Mouse (Mus musculus): ENCODE measurements around the gene Rexo5. TPM values are rescaled to one million over a fixed set of nuclear protein-coding genes. Genes with fewer than 3 reads are reported as not detected.
A peak's percentile ranks its signal among the peaks of the same experiment; 100 is the strongest.

Gene Rexo5
- polyA plus RNA-seq (2012; rRNA removed): 9.6 and 12.8 TPM in 2 replicates

DNA sequence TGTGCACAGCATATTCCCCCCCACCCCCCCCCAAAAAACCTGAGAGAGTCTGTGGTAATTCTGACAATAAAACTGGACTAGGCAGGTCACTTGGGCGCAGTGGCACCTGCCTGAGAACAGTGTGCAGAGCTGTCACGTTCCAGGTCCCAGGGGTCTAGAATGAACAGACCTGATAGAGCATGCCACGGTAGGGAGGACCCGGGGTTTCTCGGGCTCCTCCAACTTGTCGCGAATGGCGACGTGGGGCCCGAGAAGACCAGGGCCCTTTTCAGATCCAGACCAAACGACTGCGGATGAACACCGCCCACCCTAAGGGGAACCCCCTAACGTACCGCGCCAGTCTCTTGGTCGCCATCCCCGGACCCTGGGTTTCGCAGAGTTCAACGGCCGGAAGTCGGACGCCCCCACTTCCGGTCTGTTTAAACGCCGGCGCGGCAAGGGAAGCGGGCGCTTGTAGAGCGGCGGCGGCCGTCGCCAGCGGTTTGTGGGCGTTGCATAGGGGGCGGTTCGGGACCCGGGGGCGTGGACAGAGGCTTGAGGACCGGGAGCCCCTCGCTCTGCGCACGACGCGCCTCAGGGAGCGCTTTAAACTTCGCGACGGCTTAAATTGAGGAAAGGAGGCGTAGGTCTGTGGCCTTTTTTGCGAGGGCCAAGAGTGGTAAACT is at the start of gene Rexo5, which contains the start of gene Eri2:
TSS of gene Rexo5 (plus strand) at position 421 of the 665 bp plus-strand sequence.
TSS of gene Eri2 (minus strand) at position 473 of the 665 bp plus-strand sequence.
- under 1% methylated on average over 53 of the region's 53 CpGs for WGBS
- Histone ChIP-seq H3K27me3 (ENCODE audit: control insufficient read depth, insufficient read depth, low read length) (no peaks in the 10 kb centered on the region), H3K4me1 (replicated peaks; ENCODE audit: control insufficient read depth, insufficient read depth, low read length) (peaks cover 3% of the 10 kb centered on the region), H3K36me3 (ENCODE audit: control insufficient read depth, insufficient read depth, low read length) (peaks cover 6% of the 10 kb centered on the region; the same call in 1 of the 2 replicates), H3K27ac (ENCODE audit: control insufficient read depth, insufficient read depth, low read length) (peak within 1 kb of the TSS; percentile 14; the same call in 1 of the 2 replicates), H3K4me3 (ENCODE audit: control insufficient read depth, insufficient read depth, low read length) (peak within 1 kb of the TSS; percentile 94)
- DNase-seq: peak; percentile 89
- TF ChIP-seq CTCF (IDR thresholded peaks at IDR 0.05; ENCODE audit: borderline replicate concordance, control insufficient read depth, extremely low read depth, insufficient read depth, low read length, poor library complexity) (no peak), POLR2A (IDR thresholded peaks at IDR 0.05; ENCODE audit: control insufficient read depth, extremely low read depth, insufficient read depth, low read length, poor library complexity) (peak; percentile 46)

DNA sequence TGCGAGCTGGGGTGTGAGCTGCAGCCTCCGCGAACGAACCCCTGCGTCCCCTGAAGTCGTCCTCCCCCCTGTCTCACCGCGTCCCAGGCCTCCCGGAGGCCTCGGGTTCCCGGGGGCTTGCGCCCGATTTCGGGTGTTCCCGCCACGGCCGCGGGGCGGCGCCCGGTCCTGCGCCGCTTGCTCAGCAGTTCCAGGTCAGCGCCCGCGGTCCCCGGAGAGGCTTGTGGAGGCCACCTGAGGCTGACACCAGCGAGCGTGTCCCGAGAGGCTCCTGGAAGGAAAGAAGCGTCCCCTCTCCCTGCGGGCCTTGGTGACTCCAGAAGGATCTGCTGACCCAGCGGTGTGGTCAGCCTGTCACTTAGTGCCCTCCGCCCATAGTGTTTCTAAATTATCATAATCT is 49.5 kb upstream of the Rexo5 start:
- no peak for DNase-seq
- 16% methylated on average over 34 of the region's 34 CpGs for WGBS
- H3K4me1 ChIP-seq (replicated peaks; ENCODE audit: control insufficient read depth, insufficient read depth, low read length): no peaks in the 10 kb centered on the region
- H3K27ac ChIP-seq (ENCODE audit: control insufficient read depth, insufficient read depth, low read length): no peak overlapping the region
- no peak overlapping the region for H3K4me3 ChIP-seq (ENCODE audit: control insufficient read depth, insufficient read depth, low read length)
- TF ChIP-seq CTCF (IDR thresholded peaks at IDR 0.05; ENCODE audit: borderline replicate concordance, control insufficient read depth, extremely low read depth, insufficient read depth, low read length, poor library complexity) (peak; percentile 55; the same call in 1 of the 2 replicates), POLR2A (IDR thresholded peaks at IDR 0.05; ENCODE audit: control insufficient read depth, extremely low read depth, insufficient read depth, low read length, poor library complexity) (no peak)
- no peaks in the 10 kb centered on the region for H3K36me3 ChIP-seq (ENCODE audit: control insufficient read depth, insufficient read depth, low read length)
- H3K27me3 ChIP-seq (ENCODE audit: control insufficient read depth, insufficient read depth, low read length): no peaks in the 10 kb centered on the region

DNA sequence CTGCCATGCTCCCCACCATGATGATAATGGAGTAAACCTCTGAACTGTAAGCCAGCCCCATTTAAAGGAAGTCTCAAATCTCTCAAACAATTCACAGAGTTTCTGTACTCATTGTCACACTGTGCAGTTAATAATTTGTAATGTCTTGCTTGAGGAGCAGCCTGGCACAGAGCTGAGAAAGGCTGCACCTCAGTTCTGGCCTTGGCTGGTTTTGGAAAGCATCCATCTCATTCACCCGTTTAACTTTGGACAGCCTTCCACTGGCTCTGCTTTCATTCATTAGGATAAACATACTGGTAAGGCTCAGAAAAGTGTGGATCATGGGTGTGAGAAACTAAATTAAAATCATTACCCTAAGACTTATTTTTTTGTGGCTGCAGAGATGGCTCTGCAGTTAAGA is 47.9 kb upstream of the Rexo5 start:
- no peak overlapping the region for H3K4me3 ChIP-seq (ENCODE audit: control insufficient read depth, insufficient read depth, low read length)
- DNase-seq: no peak
- no peak for TF ChIP-seq CTCF (IDR thresholded peaks at IDR 0.05; ENCODE audit: borderline replicate concordance, control insufficient read depth, extremely low read depth, insufficient read depth, low read length, poor library complexity)
- no peak for TF ChIP-seq POLR2A (IDR thresholded peaks at IDR 0.05; ENCODE audit: control insufficient read depth, extremely low read depth, insufficient read depth, low read length, poor library complexity)
- no peaks in the 10 kb centered on the region for H3K4me1 ChIP-seq (replicated peaks; ENCODE audit: control insufficient read depth, insufficient read depth, low read length)
- no peaks in the 10 kb centered on the region for H3K27me3 ChIP-seq (ENCODE audit: control insufficient read depth, insufficient read depth, low read length)
- no peak overlapping the region for H3K27ac ChIP-seq (ENCODE audit: control insufficient read depth, insufficient read depth, low read length)
- no peaks in the 10 kb centered on the region for H3K36me3 ChIP-seq (ENCODE audit: control insufficient read depth, insufficient read depth, low read length)
- 86% methylated on average over 1 of the region's 1 CpGs for WGBS

DNA sequence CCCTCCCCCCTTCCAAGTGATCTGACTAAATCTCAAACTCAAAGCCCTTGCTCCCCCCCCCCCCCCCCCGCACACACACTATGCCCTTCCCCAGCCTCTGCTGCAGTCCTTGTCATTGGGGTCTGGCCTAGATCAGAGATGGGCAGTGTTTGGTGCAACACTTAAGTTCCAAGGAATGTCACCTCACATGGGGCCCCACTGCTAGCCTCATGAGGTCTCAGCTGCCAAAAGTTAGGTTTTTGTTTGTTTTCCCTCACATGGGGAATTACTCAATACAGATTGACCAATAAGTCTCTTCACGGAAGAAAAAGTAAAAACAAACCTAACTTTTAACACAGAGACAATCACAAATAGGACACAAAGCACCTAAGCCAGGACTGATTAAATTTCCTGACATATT is 45.0 kb upstream of the Rexo5 start:
- no peaks in the 10 kb centered on the region for H3K4me1 ChIP-seq (replicated peaks; ENCODE audit: control insufficient read depth, insufficient read depth, low read length)
- WGBS: 82% methylated on average over 2 of the region's 2 CpGs
- TF ChIP-seq POLR2A (IDR thresholded peaks at IDR 0.05; ENCODE audit: control insufficient read depth, extremely low read depth, insufficient read depth, low read length, poor library complexity) (no peak), CTCF (IDR thresholded peaks at IDR 0.05; ENCODE audit: borderline replicate concordance, control insufficient read depth, extremely low read depth, insufficient read depth, low read length, poor library complexity) (no peak)
- no peaks in the 10 kb centered on the region for H3K36me3 ChIP-seq (ENCODE audit: control insufficient read depth, insufficient read depth, low read length)
- no peak overlapping the region for H3K4me3 ChIP-seq (ENCODE audit: control insufficient read depth, insufficient read depth, low read length)
- no peak overlapping the region for H3K27ac ChIP-seq (ENCODE audit: control insufficient read depth, insufficient read depth, low read length)
- H3K27me3 ChIP-seq (ENCODE audit: control insufficient read depth, insufficient read depth, low read length): no peaks in the 10 kb centered on the region
- no peak for DNase-seq

DNA sequence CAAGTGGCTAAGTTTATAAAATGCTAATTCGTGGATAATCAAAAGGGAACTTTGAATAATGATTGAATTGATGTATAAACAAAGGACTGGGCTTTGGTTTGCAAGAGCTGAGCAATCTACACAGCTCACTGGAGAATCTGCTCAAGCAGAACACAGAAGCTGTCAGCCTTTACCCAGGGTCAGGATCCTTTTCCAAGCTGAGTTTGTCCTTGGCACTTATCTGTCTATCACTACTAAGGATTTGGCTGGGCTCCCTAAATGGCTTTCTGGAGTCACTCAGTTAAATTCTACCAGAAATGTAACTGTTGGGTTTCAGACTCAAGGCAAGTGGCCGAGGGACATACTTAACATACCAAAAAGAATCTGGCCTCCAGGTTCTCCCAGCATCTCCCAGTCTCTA is 43.9 kb upstream of the Rexo5 start:
- DNase-seq: no peak

DNA sequence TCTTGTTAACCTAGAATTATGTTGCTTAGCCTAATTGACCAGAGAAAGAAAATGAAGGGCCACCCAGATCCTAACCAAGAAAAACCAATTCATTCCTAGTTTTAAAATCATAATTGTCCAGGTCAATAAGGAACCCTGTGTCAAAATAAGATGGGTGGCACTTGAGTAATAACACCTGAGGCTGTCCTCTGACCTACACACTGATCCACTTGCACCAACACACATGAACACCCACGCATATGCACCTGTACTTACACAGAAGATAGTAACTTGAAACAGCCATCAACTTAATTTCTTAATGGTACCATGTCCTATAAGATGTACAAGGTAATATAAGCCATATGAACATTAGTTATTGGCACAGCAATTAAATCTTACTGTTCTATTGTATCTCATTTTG is 40.1 kb upstream of the Rexo5 start:
- Histone ChIP-seq H3K27ac (ENCODE audit: control insufficient read depth, insufficient read depth, low read length) (no peak overlapping the region), H3K36me3 (ENCODE audit: control insufficient read depth, insufficient read depth, low read length) (no peaks in the 10 kb centered on the region), H3K4me3 (ENCODE audit: control insufficient read depth, insufficient read depth, low read length) (no peak overlapping the region), H3K4me1 (replicated peaks; ENCODE audit: control insufficient read depth, insufficient read depth, low read length) (no peaks in the 10 kb centered on the region), H3K27me3 (ENCODE audit: control insufficient read depth, insufficient read depth, low read length) (no peaks in the 10 kb centered on the region)
- TF ChIP-seq CTCF (IDR thresholded peaks at IDR 0.05; ENCODE audit: borderline replicate concordance, control insufficient read depth, extremely low read depth, insufficient read depth, low read length, poor library complexity) (no peak), POLR2A (IDR thresholded peaks at IDR 0.05; ENCODE audit: control insufficient read depth, extremely low read depth, insufficient read depth, low read length, poor library complexity) (no peak)
- DNase-seq: no peak
- WGBS: 95% methylated on average over 1 of the region's 1 CpGs

More for the DNA sequence above, 43.9 kb upstream of the Rexo5 start:
- whole genome bisulfite sequencing: 76% methylated on average over 2 of the region's 2 CpGs
- H3K27ac ChIP-seq (ENCODE audit: control insufficient read depth, insufficient read depth, low read length): no peak overlapping the region
- TF ChIP-seq CTCF (IDR thresholded peaks at IDR 0.05; ENCODE audit: borderline replicate concordance, control insufficient read depth, extremely low read depth, insufficient read depth, low read length, poor library complexity) (no peak), POLR2A (IDR thresholded peaks at IDR 0.05; ENCODE audit: control insufficient read depth, extremely low read depth, insufficient read depth, low read length, poor library complexity) (no peak)
- no peak overlapping the region for H3K4me3 ChIP-seq (ENCODE audit: control insufficient read depth, insufficient read depth, low read length)
- no peaks in the 10 kb centered on the region for H3K4me1 ChIP-seq (replicated peaks; ENCODE audit: control insufficient read depth, insufficient read depth, low read length)
- no peaks in the 10 kb centered on the region for H3K27me3 ChIP-seq (ENCODE audit: control insufficient read depth, insufficient read depth, low read length)
- H3K36me3 ChIP-seq (ENCODE audit: control insufficient read depth, insufficient read depth, low read length): no peaks in the 10 kb centered on the region
